Mouse (Mus musculus): ENCODE results near the gene Phf24.

The Phf24 gene

GRCm38 (mm10) chr4:42913391-42913790 is 3.1 kb upstream of the Phf24 start:
- DNase-seq (ENCODE audit: inconsistent ontology term): no peak

GRCm38 (mm10) chr4:42915311-42915710 is 1.1 kb upstream of the Phf24 start:
- no peak for DNase-seq (ENCODE audit: inconsistent ontology term)

GRCm38 (mm10) chr4:42915966-42916365 is 494 bp upstream of the Phf24 start:
- no peak for DNase-seq (ENCODE audit: inconsistent ontology term)

GRCm38 (mm10) chr4:42917402-42917774 is 928 bp downstream of the Phf24 start:
- peak; percentile 29 for DNase-seq (ENCODE audit: inconsistent ontology term)

- no peak for DNase-seq (ENCODE audit: inconsistent ontology term)
Measured at GRCm38 (mm10) chr4:42920726-42921125, 4.3 kb downstream of the Phf24 start.

GRCm38 (mm10) chr4:42921536-42921935 is 5.1 kb downstream of the Phf24 start:
- DNase-seq (ENCODE audit: inconsistent ontology term): no peak

GRCm38 (mm10) chr4:42922056-42922455 is 5.6 kb downstream of the Phf24 start:
- DNase-seq (ENCODE audit: inconsistent ontology term): no peak

GRCm38 (mm10) chr4:42922461-42922860 is 6.0 kb downstream of the Phf24 start:
- DNase-seq (ENCODE audit: inconsistent ontology term): no peak

GRCm38 (mm10) chr4:42924095-42924710 is 7.7 kb downstream of the Phf24 start:
- DNase-seq (ENCODE audit: inconsistent ontology term): no peak

GRCm38 (mm10) chr4:42928209-42928608 is 11.7 kb downstream of the Phf24 start:
- DNase-seq (ENCODE audit: inconsistent ontology term): no peak

GRCm38 (mm10) chr4:42928952-42929351 is 12.5 kb downstream of the Phf24 start:
- no peak for DNase-seq (ENCODE audit: inconsistent ontology term)

- DNase-seq (ENCODE audit: inconsistent ontology term): no peak
Measured at GRCm38 (mm10) chr4:42932229-42932969, 15.9 kb downstream of the Phf24 start.

- peak; percentile 53 for DNase-seq (ENCODE audit: inconsistent ontology term)
Measured at GRCm38 (mm10) chr4:42933630-42934029, 17.2 kb downstream of the Phf24 start.

- no peak for DNase-seq (ENCODE audit: inconsistent ontology term)
Measured at GRCm38 (mm10) chr4:42941396-42941795, 24.9 kb downstream of the Phf24 start.

- no peak for DNase-seq (ENCODE audit: inconsistent ontology term)
Measured at GRCm38 (mm10) chr4:42943341-42943740, 26.9 kb downstream of the Phf24 start.

GRCm38 (mm10) chr4:42944185-42944584 is 27.7 kb downstream of the Phf24 start:
- DNase-seq (ENCODE audit: inconsistent ontology term): no peak

- DNase-seq (ENCODE audit: inconsistent ontology term): no peak
Measured at GRCm38 (mm10) chr4:42945043-42945442, 28.6 kb downstream of the Phf24 start.

- no peak for DNase-seq (ENCODE audit: inconsistent ontology term)
Measured at GRCm38 (mm10) chr4:42945445-42945844, 29.0 kb downstream of the Phf24 start.

- DNase-seq (ENCODE audit: inconsistent ontology term): no peak
Measured at GRCm38 (mm10) chr4:42945952-42946351, 29.5 kb downstream of the Phf24 start.

- DNase-seq (ENCODE audit: inconsistent ontology term): no peak
Measured at GRCm38 (mm10) chr4:42946733-42947290, 30.4 kb downstream of the Phf24 start.

- no peak for DNase-seq (ENCODE audit: inconsistent ontology term)
Measured at GRCm38 (mm10) chr4:42948527-42948926, 32.1 kb downstream of the Phf24 start.

- no peak for DNase-seq (ENCODE audit: inconsistent ontology term)
Measured at GRCm38 (mm10) chr4:42949051-42949675, 32.7 kb downstream of the Phf24 start.

GRCm38 (mm10) chr4:42949676-42950051 is 33.2 kb downstream of the Phf24 start, which contains the start of gene Dnajb5:
TSS of gene Dnajb5 (plus strand) at chr4:42949814.
- peak; percentile 99 for DNase-seq (ENCODE audit: inconsistent ontology term)
